Mouse (Mus musculus): ENCODE data around the gene Foxk2. TPM values are rescaled to one million over a fixed set of nuclear protein-coding genes. Genes with fewer than 3 reads are reported as not detected.
A peak's percentile ranks its signal among the peaks of the same experiment; 100 is the strongest.

Foxk2 gene
- polyA plus RNA-seq, 1 experiment from 2014 or later, result 7.1 TPM

- Histone ChIP-seq H3K36me3 (ENCODE audit: insufficient read depth, low read length) (peaks cover 13% of the 10 kb centered on the region), H3K4me2 (replicated peaks; ENCODE audit: low read depth, low read length) (peak overlapping the region; percentile 93), H3K9ac (replicated peaks; ENCODE audit: low read length) (peak overlapping the region; percentile 94), H3K9me3 (ENCODE audit: low read length) (no peaks in the 10 kb centered on the region), H3K27me3 (ENCODE audit: insufficient read depth, low read length) (no peaks in the 10 kb centered on the region), H3K4me3 (ENCODE audit: low read length) (peak overlapping the region; percentile 99), H3K4me1 (ENCODE audit: insufficient read depth, low read length) (peaks cover 18% of the 10 kb centered on the region), H3K27ac (ENCODE audit: low read length) (no peak overlapping the region)
- WGBS, result 43% methylated on average over 2 of the region's 2 CpGs
- no peak for ATAC-seq (ENCODE audit: low FRiP score, low TSS enrichment)
Measured at GRCm38 (mm10) chr11:121261074-121261473, 1.3 kb downstream of the Foxk2 start.

GRCm38 (mm10) chr11:121277516-121277915 is 17.7 kb downstream of the Foxk2 start:
- no peak overlapping the region for H3K4me2 ChIP-seq (replicated peaks; ENCODE audit: low read depth, low read length)

GRCm38 (mm10) chr11:121278011-121278410 is 18.2 kb downstream of the Foxk2 start:
- ATAC-seq (ENCODE audit: low FRiP score, low TSS enrichment), result no peak
- no peaks in the 10 kb centered on the region for H3K27me3 ChIP-seq (ENCODE audit: insufficient read depth, low read length)
- H3K27ac ChIP-seq (ENCODE audit: low read length), result no peak overlapping the region
- H3K4me3 ChIP-seq (ENCODE audit: low read length), result no peak overlapping the region
- H3K36me3 ChIP-seq (ENCODE audit: insufficient read depth, low read length), result no peaks in the 10 kb centered on the region
- no peak overlapping the region for H3K4me2 ChIP-seq (replicated peaks; ENCODE audit: low read depth, low read length)
- no peaks in the 10 kb centered on the region for H3K9me3 ChIP-seq (ENCODE audit: low read length)
- WGBS, result 90% methylated on average over 3 of the region's 3 CpGs
- H3K4me1 ChIP-seq (ENCODE audit: insufficient read depth, low read length), result 0 out of 2 replicates have a peak, but pooled peaks cover 2% of the 10 kb centered on the region
- no peak overlapping the region for H3K9ac ChIP-seq (replicated peaks; ENCODE audit: low read length)

More at GRCm38 (mm10) chr11:121277516-121277915, 17.7 kb downstream of the Foxk2 start:
- ATAC-seq (ENCODE audit: low FRiP score, low TSS enrichment), result no peak
- no peak overlapping the region for H3K4me3 ChIP-seq (ENCODE audit: low read length)
- 0 out of 2 replicates have a peak, but pooled peaks cover 2% of the 10 kb centered on the region for H3K4me1 ChIP-seq (ENCODE audit: insufficient read depth, low read length)
- H3K36me3 ChIP-seq (ENCODE audit: insufficient read depth, low read length), result no peaks in the 10 kb centered on the region
- no peak overlapping the region for H3K27ac ChIP-seq (ENCODE audit: low read length)
- no peak overlapping the region for H3K9ac ChIP-seq (replicated peaks; ENCODE audit: low read length)
- no peaks in the 10 kb centered on the region for H3K9me3 ChIP-seq (ENCODE audit: low read length)
- WGBS, result 94% methylated on average over 8 of the region's 8 CpGs
- H3K27me3 ChIP-seq (ENCODE audit: insufficient read depth, low read length), result no peaks in the 10 kb centered on the region

- peaks cover 15% of the 10 kb centered on the region for H3K36me3 ChIP-seq (ENCODE audit: insufficient read depth, low read length)
- no peak overlapping the region for H3K4me2 ChIP-seq (replicated peaks; ENCODE audit: low read depth, low read length)
- no peaks in the 10 kb centered on the region for H3K27me3 ChIP-seq (ENCODE audit: insufficient read depth, low read length)
- 71% methylated on average over 6 of the region's 6 CpGs for WGBS
- no peak for ATAC-seq (ENCODE audit: low FRiP score, low TSS enrichment)
- H3K4me1 ChIP-seq (ENCODE audit: insufficient read depth, low read length), result no peaks in the 10 kb centered on the region
- no peak overlapping the region for H3K9ac ChIP-seq (replicated peaks; ENCODE audit: low read length)
- no peak overlapping the region for H3K27ac ChIP-seq (ENCODE audit: low read length)
- no peaks in the 10 kb centered on the region for H3K9me3 ChIP-seq (ENCODE audit: low read length)
- no peak overlapping the region for H3K4me3 ChIP-seq (ENCODE audit: low read length)
Measured at GRCm38 (mm10) chr11:121282911-121283310, 23.1 kb downstream of the Foxk2 start.

GRCm38 (mm10) chr11:121289859-121290258 is 30.1 kb downstream of the Foxk2 start:
- Histone ChIP-seq H3K4me1 (ENCODE audit: insufficient read depth, low read length) (no peaks in the 10 kb centered on the region), H3K36me3 (ENCODE audit: insufficient read depth, low read length) (peaks cover 55% of the 10 kb centered on the region), H3K9me3 (ENCODE audit: low read length) (no peaks in the 10 kb centered on the region), H3K27ac (ENCODE audit: low read length) (no peak overlapping the region), H3K27me3 (ENCODE audit: insufficient read depth, low read length) (no peaks in the 10 kb centered on the region), H3K9ac (replicated peaks; ENCODE audit: low read length) (no peak overlapping the region), H3K4me2 (replicated peaks; ENCODE audit: low read depth, low read length) (no peak overlapping the region), H3K4me3 (ENCODE audit: low read length) (no peak overlapping the region)
- ATAC-seq (ENCODE audit: low FRiP score, low TSS enrichment), result no peak
- WGBS, result 94% methylated on average over 3 of the region's 3 CpGs

GRCm38 (mm10) chr11:121294771-121295170 is 35.0 kb downstream of the Foxk2 start:
- Histone ChIP-seq H3K4me3 (ENCODE audit: low read length) (no peak overlapping the region), H3K4me1 (ENCODE audit: insufficient read depth, low read length) (no peaks in the 10 kb centered on the region), H3K9ac (replicated peaks; ENCODE audit: low read length) (no peak overlapping the region), H3K27ac (ENCODE audit: low read length) (no peak overlapping the region), H3K4me2 (replicated peaks; ENCODE audit: low read depth, low read length) (no peak overlapping the region), H3K36me3 (ENCODE audit: insufficient read depth, low read length) (peaks cover 57% of the 10 kb centered on the region), H3K9me3 (ENCODE audit: low read length) (no peaks in the 10 kb centered on the region), H3K27me3 (ENCODE audit: insufficient read depth, low read length) (no peaks in the 10 kb centered on the region)
- no peak for ATAC-seq (ENCODE audit: low FRiP score, low TSS enrichment)
- WGBS, result 94% methylated on average over 5 of the region's 5 CpGs

- Histone ChIP-seq H3K27me3 (ENCODE audit: insufficient read depth, low read length) (no peaks in the 10 kb centered on the region), H3K27ac (ENCODE audit: low read length) (no peak overlapping the region), H3K9me3 (ENCODE audit: low read length) (no peaks in the 10 kb centered on the region), H3K4me2 (replicated peaks; ENCODE audit: low read depth, low read length) (no peak overlapping the region), H3K9ac (replicated peaks; ENCODE audit: low read length) (no peak overlapping the region), H3K4me1 (ENCODE audit: insufficient read depth, low read length) (no peaks in the 10 kb centered on the region), H3K36me3 (ENCODE audit: insufficient read depth, low read length) (peaks cover 65% of the 10 kb centered on the region), H3K4me3 (ENCODE audit: low read length) (no peak overlapping the region)
- WGBS, result 86% methylated on average over 8 of the region's 8 CpGs
- no peak for ATAC-seq (ENCODE audit: low FRiP score, low TSS enrichment)
Measured at GRCm38 (mm10) chr11:121298493-121298892, 38.7 kb downstream of the Foxk2 start.

GRCm38 (mm10) chr11:121300265-121300664 is 40.5 kb downstream of the Foxk2 start:
- no peaks in the 10 kb centered on the region for H3K27me3 ChIP-seq (ENCODE audit: insufficient read depth, low read length)
- peaks cover 70% of the 10 kb centered on the region for H3K36me3 ChIP-seq (ENCODE audit: insufficient read depth, low read length)
- H3K27ac ChIP-seq (ENCODE audit: low read length), result peak overlapping the region; percentile 37; the same call in 1 of the 2 replicates
- H3K9ac ChIP-seq (replicated peaks; ENCODE audit: low read length), result no peak overlapping the region
- peak; percentile 67; the same call in 1 of the 2 replicates for ATAC-seq (ENCODE audit: low FRiP score, low TSS enrichment)
- no peak overlapping the region for H3K4me3 ChIP-seq (ENCODE audit: low read length)
- 71% methylated on average over 9 of the region's 9 CpGs for WGBS
- H3K9me3 ChIP-seq (ENCODE audit: low read length), result no peaks in the 10 kb centered on the region
- no peak overlapping the region for H3K4me2 ChIP-seq (replicated peaks; ENCODE audit: low read depth, low read length)
- H3K4me1 ChIP-seq (ENCODE audit: insufficient read depth, low read length), result no peaks in the 10 kb centered on the region

GRCm38 (mm10) chr11:121305371-121305770 is 45.6 kb downstream of the Foxk2 start:
- Histone ChIP-seq H3K4me2 (replicated peaks; ENCODE audit: low read depth, low read length) (no peak overlapping the region), H3K4me1 (ENCODE audit: insufficient read depth, low read length) (no peaks in the 10 kb centered on the region), H3K9me3 (ENCODE audit: low read length) (peaks cover 6% of the 10 kb centered on the region; the same call in 1 of the 2 replicates), H3K9ac (replicated peaks; ENCODE audit: low read length) (no peak overlapping the region), H3K27me3 (ENCODE audit: insufficient read depth, low read length) (no peaks in the 10 kb centered on the region), H3K36me3 (ENCODE audit: insufficient read depth, low read length) (peaks cover 75% of the 10 kb centered on the region), H3K4me3 (ENCODE audit: low read length) (no peak overlapping the region), H3K27ac (ENCODE audit: low read length) (no peak overlapping the region)
- no peak for ATAC-seq (ENCODE audit: low FRiP score, low TSS enrichment)
- 90% methylated on average over 6 of the region's 6 CpGs for WGBS

- H3K36me3 ChIP-seq (ENCODE audit: insufficient read depth, low read length), result peaks cover 71% of the 10 kb centered on the region
- whole genome bisulfite sequencing, result 98% methylated on average over 8 of the region's 8 CpGs
- no peaks in the 10 kb centered on the region for H3K4me1 ChIP-seq (ENCODE audit: insufficient read depth, low read length)
- no peak for ATAC-seq (ENCODE audit: low FRiP score, low TSS enrichment)
- H3K4me3 ChIP-seq (ENCODE audit: low read length), result no peak overlapping the region
- H3K4me2 ChIP-seq (replicated peaks; ENCODE audit: low read depth, low read length), result no peak overlapping the region
- H3K9ac ChIP-seq (replicated peaks; ENCODE audit: low read length), result no peak overlapping the region
- peaks cover 10% of the 10 kb centered on the region; the same call in 1 of the 2 replicates for H3K9me3 ChIP-seq (ENCODE audit: low read length)
- no peak overlapping the region for H3K27ac ChIP-seq (ENCODE audit: low read length)
- no peaks in the 10 kb centered on the region for H3K27me3 ChIP-seq (ENCODE audit: insufficient read depth, low read length)
Measured at GRCm38 (mm10) chr11:121306608-121307007, 46.8 kb downstream of the Foxk2 start.

Measured in kidney, embryonic 16.5 days (tissue).